Mouse (Mus musculus): ENCODE results near the gene Dnah11. TPM values are rescaled to one million over a fixed set of nuclear protein-coding genes. Genes with fewer than 3 reads are reported as not detected.

The Dnah11 gene
- polyA plus RNA-seq, 1 experiment from 2014 or later = not detected

GRCm38 (mm10) chr12:118072181-118072872, 126.5 kb downstream of the Dnah11 start:
- Histone ChIP-seq H3K9me3 (ENCODE audit: control insufficient read depth, low read length) (no peaks in the 10 kb centered on the region), H3K4me1 (ENCODE audit: control insufficient read depth in 2 of 2, insufficient read depth in 2 of 2, low read length in 2 of 2) (no peaks in the 10 kb centered on the region; a peak in 1 of 4 replicates), H3K27ac (replicated peaks in 1 of 2; ENCODE audit: control insufficient read depth in 1 of 2, insufficient read depth in 1 of 2, low read depth in 2 of 2, low read length in 2 of 2) (no peak overlapping the region), H3K36me3 (ENCODE audit: control insufficient read depth, insufficient read depth, low read length) (no peaks in the 10 kb centered on the region), H3K4me3 (ENCODE audit: control insufficient read depth in 1 of 2, insufficient read depth in 1 of 2, low read depth in 1 of 2, low read length in 2 of 2) (no peak overlapping the region), H3K27me3 (ENCODE audit: control insufficient read depth, insufficient read depth, low read length) (no peaks in the 10 kb centered on the region), H3K4me2 (ENCODE audit: low read length) (no peak overlapping the region), H3K9ac (ENCODE audit: low read length) (no peak overlapping the region)
- ATAC-seq (ENCODE audit: insufficient number of reproducible peaks, insufficient read depth, low FRiP score, low read depth) = no peak
- WGBS = 78% methylated on average over 3 of the region's 3 CpGs

- no peak overlapping the region for H3K4me3 ChIP-seq (ENCODE audit: control insufficient read depth in 1 of 2, insufficient read depth in 1 of 2, low read depth in 1 of 2, low read length in 2 of 2)
- H3K4me1 ChIP-seq (ENCODE audit: control insufficient read depth in 2 of 2, insufficient read depth in 2 of 2, low read length in 2 of 2) = no peaks in the 10 kb centered on the region; a peak in 1 of 4 replicates
- no peak overlapping the region for H3K4me2 ChIP-seq (ENCODE audit: low read length)
- H3K36me3 ChIP-seq (ENCODE audit: control insufficient read depth, insufficient read depth, low read length) = no peaks in the 10 kb centered on the region
- ATAC-seq (ENCODE audit: insufficient number of reproducible peaks, insufficient read depth, low FRiP score, low read depth) = no peak
- H3K27me3 ChIP-seq (ENCODE audit: control insufficient read depth, insufficient read depth, low read length) = no peaks in the 10 kb centered on the region
- H3K9ac ChIP-seq (ENCODE audit: low read length) = no peak overlapping the region
- no peak overlapping the region for H3K27ac ChIP-seq (replicated peaks in 1 of 2; ENCODE audit: control insufficient read depth in 1 of 2, insufficient read depth in 1 of 2, low read depth in 2 of 2, low read length in 2 of 2)
- no peaks in the 10 kb centered on the region for H3K9me3 ChIP-seq (ENCODE audit: control insufficient read depth, low read length)
- 91% methylated on average over 1 of the region's 1 CpGs for WGBS
These were observed 127.2 kb downstream of the Dnah11 start for GRCm38 (mm10) chr12:118071667-118072066.

- no peaks in the 10 kb centered on the region; a peak in 1 of 4 replicates for H3K4me1 ChIP-seq (ENCODE audit: control insufficient read depth in 2 of 2, insufficient read depth in 2 of 2, low read length in 2 of 2)
- no peak overlapping the region for H3K4me2 ChIP-seq (ENCODE audit: low read length)
- H3K27me3 ChIP-seq (ENCODE audit: control insufficient read depth, insufficient read depth, low read length) = no peaks in the 10 kb centered on the region
- no peaks in the 10 kb centered on the region for H3K9me3 ChIP-seq (ENCODE audit: control insufficient read depth, low read length)
- no peak overlapping the region for H3K27ac ChIP-seq (replicated peaks in 1 of 2; ENCODE audit: control insufficient read depth in 1 of 2, insufficient read depth in 1 of 2, low read depth in 2 of 2, low read length in 2 of 2)
- 60% methylated on average over 4 of the region's 4 CpGs for WGBS
- ATAC-seq (ENCODE audit: insufficient number of reproducible peaks, insufficient read depth, low FRiP score, low read depth) = no peak
- H3K36me3 ChIP-seq (ENCODE audit: control insufficient read depth, insufficient read depth, low read length) = no peaks in the 10 kb centered on the region
- H3K9ac ChIP-seq (ENCODE audit: low read length) = no peak overlapping the region
- no peak overlapping the region for H3K4me3 ChIP-seq (ENCODE audit: control insufficient read depth in 1 of 2, insufficient read depth in 1 of 2, low read depth in 1 of 2, low read length in 2 of 2)
These were observed 130.1 kb downstream of the Dnah11 start for GRCm38 (mm10) chr12:118068785-118069184.

- Histone ChIP-seq H3K9me3 (ENCODE audit: control insufficient read depth, low read length) (no peaks in the 10 kb centered on the region), H3K27me3 (ENCODE audit: control insufficient read depth, insufficient read depth, low read length) (no peaks in the 10 kb centered on the region), H3K9ac (ENCODE audit: low read length) (no peak overlapping the region), H3K4me2 (ENCODE audit: low read length) (no peak overlapping the region), H3K4me3 (ENCODE audit: control insufficient read depth in 1 of 2, insufficient read depth in 1 of 2, low read depth in 1 of 2, low read length in 2 of 2) (no peak overlapping the region), H3K4me1 (ENCODE audit: control insufficient read depth in 2 of 2, insufficient read depth in 2 of 2, low read length in 2 of 2) (no peaks in the 10 kb centered on the region), H3K36me3 (ENCODE audit: control insufficient read depth, insufficient read depth, low read length) (no peaks in the 10 kb centered on the region), H3K27ac (replicated peaks in 1 of 2; ENCODE audit: control insufficient read depth in 1 of 2, insufficient read depth in 1 of 2, low read depth in 2 of 2, low read length in 2 of 2) (no peak overlapping the region)
- 86% methylated on average over 6 of the region's 6 CpGs for WGBS
- ATAC-seq (ENCODE audit: insufficient number of reproducible peaks, insufficient read depth, low FRiP score, low read depth) = no peak
These were observed 136.5 kb downstream of the Dnah11 start for GRCm38 (mm10) chr12:118062343-118062742.

- Histone ChIP-seq H3K27ac (replicated peaks in 1 of 2; ENCODE audit: control insufficient read depth in 1 of 2, insufficient read depth in 1 of 2, low read depth in 2 of 2, low read length in 2 of 2) (no peak overlapping the region), H3K27me3 (ENCODE audit: control insufficient read depth, insufficient read depth, low read length) (no peaks in the 10 kb centered on the region), H3K9me3 (ENCODE audit: control insufficient read depth, low read length) (no peaks in the 10 kb centered on the region), H3K4me2 (ENCODE audit: low read length) (no peak overlapping the region), H3K36me3 (ENCODE audit: control insufficient read depth, insufficient read depth, low read length) (no peaks in the 10 kb centered on the region), H3K4me1 (ENCODE audit: control insufficient read depth in 2 of 2, insufficient read depth in 2 of 2, low read length in 2 of 2) (no peaks in the 10 kb centered on the region), H3K4me3 (ENCODE audit: control insufficient read depth in 1 of 2, insufficient read depth in 1 of 2, low read depth in 1 of 2, low read length in 2 of 2) (no peak overlapping the region), H3K9ac (ENCODE audit: low read length) (no peak overlapping the region)
- WGBS = 81% methylated on average over 10 of the region's 10 CpGs
- ATAC-seq (ENCODE audit: insufficient number of reproducible peaks, insufficient read depth, low FRiP score, low read depth) = no peak
These were observed 142.0 kb downstream of the Dnah11 start for GRCm38 (mm10) chr12:118056876-118057275.

GRCm38 (mm10) chr12:118045381-118045780, 153.5 kb downstream of the Dnah11 start:
- WGBS = 86% methylated on average over 4 of the region's 4 CpGs
- Histone ChIP-seq H3K36me3 (ENCODE audit: control insufficient read depth, insufficient read depth, low read length) (no peaks in the 10 kb centered on the region), H3K4me3 (ENCODE audit: control insufficient read depth in 1 of 2, insufficient read depth in 1 of 2, low read depth in 1 of 2, low read length in 2 of 2) (no peak overlapping the region), H3K27me3 (ENCODE audit: control insufficient read depth, insufficient read depth, low read length) (no peaks in the 10 kb centered on the region), H3K9ac (ENCODE audit: low read length) (no peak overlapping the region), H3K27ac (replicated peaks in 1 of 2; ENCODE audit: control insufficient read depth in 1 of 2, insufficient read depth in 1 of 2, low read depth in 2 of 2, low read length in 2 of 2) (no peak overlapping the region), H3K4me2 (ENCODE audit: low read length) (no peak overlapping the region), H3K4me1 (ENCODE audit: control insufficient read depth in 2 of 2, insufficient read depth in 2 of 2, low read length in 2 of 2) (peaks cover 2 to 9% of the 10 kb centered on the region in 2 experiments), H3K9me3 (ENCODE audit: control insufficient read depth, low read length) (no peaks in the 10 kb centered on the region)
- no peak for ATAC-seq (ENCODE audit: insufficient number of reproducible peaks, insufficient read depth, low FRiP score, low read depth)

GRCm38 (mm10) chr12:118043130-118043647, 155.7 kb downstream of the Dnah11 start:
- Histone ChIP-seq H3K4me2 (ENCODE audit: low read length) (no peak overlapping the region), H3K4me1 (ENCODE audit: control insufficient read depth in 2 of 2, insufficient read depth in 2 of 2, low read length in 2 of 2) (no peaks in the 10 kb centered on the region), H3K27ac (replicated peaks in 1 of 2; ENCODE audit: control insufficient read depth in 1 of 2, insufficient read depth in 1 of 2, low read depth in 2 of 2, low read length in 2 of 2) (no peak overlapping the region), H3K27me3 (ENCODE audit: control insufficient read depth, insufficient read depth, low read length) (no peaks in the 10 kb centered on the region), H3K36me3 (ENCODE audit: control insufficient read depth, insufficient read depth, low read length) (no peaks in the 10 kb centered on the region), H3K9me3 (ENCODE audit: control insufficient read depth, low read length) (no peaks in the 10 kb centered on the region), H3K9ac (ENCODE audit: low read length) (no peak overlapping the region), H3K4me3 (ENCODE audit: control insufficient read depth in 1 of 2, insufficient read depth in 1 of 2, low read depth in 1 of 2, low read length in 2 of 2) (no peak overlapping the region)
- no peak; the same call in 1 of the 2 replicates for ATAC-seq (ENCODE audit: insufficient number of reproducible peaks, insufficient read depth, low FRiP score, low read depth)
- 89% methylated on average over 1 of the region's 1 CpGs for WGBS

GRCm38 (mm10) chr12:118042196-118042595, 156.6 kb downstream of the Dnah11 start:
- no peaks in the 10 kb centered on the region for H3K4me1 ChIP-seq (ENCODE audit: control insufficient read depth in 2 of 2, insufficient read depth in 2 of 2, low read length in 2 of 2)
- ATAC-seq (ENCODE audit: insufficient number of reproducible peaks, insufficient read depth, low FRiP score, low read depth) = no peak
- WGBS = 80% methylated on average over 2 of the region's 2 CpGs
- no peaks in the 10 kb centered on the region for H3K36me3 ChIP-seq (ENCODE audit: control insufficient read depth, insufficient read depth, low read length)
- no peak overlapping the region for H3K4me2 ChIP-seq (ENCODE audit: low read length)
- no peak overlapping the region for H3K27ac ChIP-seq (replicated peaks in 1 of 2; ENCODE audit: control insufficient read depth in 1 of 2, insufficient read depth in 1 of 2, low read depth in 2 of 2, low read length in 2 of 2)
- no peaks in the 10 kb centered on the region for H3K9me3 ChIP-seq (ENCODE audit: control insufficient read depth, low read length)
- H3K9ac ChIP-seq (ENCODE audit: low read length) = no peak overlapping the region
- no peak overlapping the region for H3K4me3 ChIP-seq (ENCODE audit: control insufficient read depth in 1 of 2, insufficient read depth in 1 of 2, low read depth in 1 of 2, low read length in 2 of 2)
- H3K27me3 ChIP-seq (ENCODE audit: control insufficient read depth, insufficient read depth, low read length) = no peaks in the 10 kb centered on the region

All from heart, embryonic 14.5 days (tissue).